Mouse (Mus musculus): ENCODE measurements around the gene Tcl1b1. TPM values are rescaled to one million over a fixed set of nuclear protein-coding genes. Genes with fewer than 3 reads are reported as not detected.
"Not testable (repeated sequence)": the region's sequence is repeated elsewhere in the genome, so short reads cannot be mapped to it uniquely, and the experiment has no call there.

The Tcl1b1 gene
- total RNA-seq, 1 experiment from 2014 or later = not detected

DNA sequence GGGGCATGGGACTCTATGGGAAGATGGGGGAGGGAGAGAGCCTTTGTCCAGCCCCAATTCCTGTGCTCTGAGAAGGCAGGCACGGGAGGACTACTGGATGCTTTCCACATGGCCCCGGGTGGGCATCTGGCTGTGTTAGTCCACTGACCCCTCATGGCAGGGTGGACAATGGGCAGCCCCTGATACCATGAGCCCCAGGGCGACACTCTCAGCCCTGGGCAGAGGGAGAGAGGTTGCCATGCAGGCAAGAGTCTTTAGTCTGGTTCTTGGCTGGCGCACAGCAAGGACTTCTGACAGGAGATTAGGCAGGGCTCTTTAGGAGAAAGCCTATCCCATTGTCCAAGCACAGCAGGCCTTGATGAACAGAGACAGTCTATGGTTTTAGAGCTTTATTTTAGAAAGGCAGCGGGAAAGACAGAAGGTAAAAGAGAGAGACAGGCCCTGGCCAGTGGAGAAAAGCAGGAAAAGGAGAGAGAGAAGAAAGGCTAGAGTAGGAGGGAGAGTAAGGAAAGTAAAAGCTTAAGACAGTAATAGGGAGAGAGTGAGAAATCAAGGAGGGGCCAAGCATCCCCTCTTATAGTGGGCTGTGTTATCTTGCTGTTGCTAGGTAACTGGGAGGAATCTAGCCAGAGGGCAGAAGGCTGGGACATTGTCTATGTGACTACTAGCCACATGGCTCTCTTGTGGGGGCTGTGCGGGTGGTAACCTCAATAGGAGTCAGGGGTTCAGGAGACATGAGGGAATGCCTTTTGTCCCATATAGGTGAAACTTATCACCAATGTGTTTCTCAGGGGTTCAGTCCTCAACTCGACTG, 40.4 kb downstream of the Tcl1b1 start:
- not testable (repeated sequence) for DNase-seq

DNA sequence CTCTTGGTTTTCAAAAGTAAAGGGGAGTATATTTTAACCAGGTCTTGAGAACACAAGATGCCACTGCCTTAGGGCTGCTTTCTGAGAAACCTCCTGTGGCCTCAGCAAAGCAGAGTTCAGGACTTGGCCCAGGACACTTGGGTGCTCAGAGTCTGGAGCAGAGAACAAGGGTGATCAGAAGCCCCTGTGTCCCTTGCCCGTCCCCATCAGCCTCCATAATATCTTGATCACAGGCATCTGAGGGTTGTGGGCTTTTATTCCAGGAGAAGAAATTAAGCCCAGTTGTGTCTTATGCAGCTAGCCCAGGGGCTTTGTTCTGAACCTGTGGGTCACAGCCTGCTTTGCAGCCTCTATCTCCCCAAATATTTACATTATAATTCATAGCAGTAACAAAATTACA, 42.2 kb downstream of the Tcl1b1 start, which contains the start of gene Tcl1b4:
TSS of gene Tcl1b4 (plus strand) at position 301 of the 400 bp plus-strand sequence.
- DNase-seq = not testable (repeated sequence)

DNA sequence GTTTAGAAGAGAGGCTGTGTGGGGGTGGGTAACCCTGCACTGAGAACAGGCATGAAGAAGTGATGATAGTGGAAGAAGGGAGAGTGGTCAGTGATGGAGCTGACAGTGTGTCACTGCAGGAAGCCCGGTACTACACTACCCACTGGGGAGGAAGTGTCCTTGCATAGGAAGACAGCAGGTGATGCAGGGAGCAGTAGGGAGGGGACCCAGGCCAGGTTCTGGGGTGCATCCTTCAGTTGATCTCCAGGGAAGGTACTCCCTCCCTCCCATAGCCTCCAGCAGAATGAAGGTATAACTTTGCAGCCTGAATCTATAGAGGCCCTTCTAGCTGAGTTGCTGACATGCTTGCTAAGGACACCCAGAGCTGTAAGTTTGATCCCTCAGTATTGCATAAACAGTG, 47.6 kb downstream of the Tcl1b1 start:
- no peak for DNase-seq

DNA sequence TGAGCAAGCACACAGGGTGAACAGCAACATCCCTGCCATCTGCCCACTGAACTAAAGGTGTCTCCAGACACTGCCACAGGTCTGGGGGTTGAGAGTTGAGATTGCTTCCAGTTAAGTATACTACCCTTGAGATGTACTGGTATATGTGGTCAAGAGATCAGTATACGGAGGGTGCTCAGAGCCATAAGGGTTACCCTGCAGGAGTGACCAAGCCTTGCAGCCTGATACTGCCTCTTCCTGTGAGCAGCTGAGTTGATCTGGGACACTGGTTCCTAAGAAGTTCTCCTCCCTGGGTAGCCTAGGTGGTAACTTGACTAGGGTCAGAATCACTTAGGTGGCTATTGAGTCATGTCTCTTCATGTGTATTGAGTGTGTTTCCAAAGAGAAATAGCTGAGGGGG, 49.0 kb downstream of the Tcl1b1 start:
- no peak for DNase-seq

DNA sequence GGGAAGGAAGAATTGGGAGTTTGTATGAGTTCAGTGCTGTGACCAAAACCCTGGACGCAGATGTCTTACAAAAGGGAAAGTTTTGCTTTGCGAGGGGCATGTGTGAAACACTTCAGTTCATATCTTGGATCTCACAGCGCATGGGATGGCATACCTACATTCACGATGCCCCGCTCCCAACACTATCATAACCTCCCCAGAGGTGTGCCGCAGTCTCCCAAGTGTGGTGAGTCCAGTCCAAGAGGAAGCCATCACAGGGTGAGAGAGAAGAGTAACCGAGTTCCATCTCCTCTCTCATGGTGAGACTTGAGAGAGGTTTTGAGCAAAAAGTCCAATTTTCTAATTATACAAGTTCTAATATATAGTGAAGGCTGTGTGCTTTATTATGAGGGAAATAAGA, 49.7 kb downstream of the Tcl1b1 start:
- DNase-seq = no peak

Other genes starting within 250 kb of the Tcl1b1 start
- 8.4 and 10.2 TPM in 2 replicates for gene Syne3, start 149.9 kb upstream of the Tcl1b1 start, total RNA-seq (2021)
- 172 and 183 TPM in 2 replicates for gene Glrx5, start 127.0 kb upstream of the Tcl1b1 start, total RNA-seq (2021)
- gene Tcl1b2, start 13.7 kb upstream of the Tcl1b1 start, total RNA-seq (2021) = not detected in 2 replicates
- gene Tcl1b5, start 16.7 kb downstream of the Tcl1b1 start, total RNA-seq (2021) = not detected in 2 replicates
- gene Tcl1b3, start 31.4 kb downstream of the Tcl1b1 start, total RNA-seq (2021) = not detected in 2 replicates
- gene Tcl1b4, start 42.3 kb downstream of the Tcl1b1 start, total RNA-seq (2021) = not detected in 2 replicates
- gene Tcl1, start 63.1 kb downstream of the Tcl1b1 start, total RNA-seq (2021) = not detected in 2 replicates
- gene Tunar, start 174.2 kb downstream of the Tcl1b1 start, total RNA-seq (2021) = 0.37 and 0.56 TPM in 2 replicates

Measured in adrenal gland, postnatal 14 days (tissue).